ENCODE assay signal across 8 mouse cellular contexts in the genomic region with DNA sequence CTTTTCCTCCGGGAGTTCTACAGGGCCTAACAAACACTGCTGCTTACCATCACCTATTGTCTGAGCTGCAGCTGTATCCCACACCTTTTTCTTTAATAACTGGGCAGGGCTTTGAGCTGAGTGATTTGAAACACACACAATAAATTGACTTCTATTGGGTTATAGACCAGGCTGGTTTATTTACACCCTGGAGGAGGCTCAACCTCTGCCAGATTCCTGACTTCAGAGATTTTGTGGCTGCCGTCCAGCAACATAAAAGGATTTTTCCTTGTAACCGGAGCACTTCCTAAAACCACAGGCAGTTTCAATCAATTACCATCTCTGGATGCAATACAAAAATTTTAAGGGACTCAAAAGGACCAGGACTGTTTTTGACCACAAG.
DNase-seq lines count a peak whose midpoint lies in the region; ATAC-seq lines count a peak whose summit lies in the region.

No protein-coding gene starts in this region.

- no peaks in the 10 kb centered on the region for H3K9me3 ChIP-seq in neural tube, embryonic 11.5 days (ENCODE audit: control insufficient read depth, low read length)
- H3K9me3 ChIP-seq in midbrain, embryonic 15.5 days: no peaks in the 10 kb centered on the region

- no peaks in the 10 kb centered on the region for H3K27me3 ChIP-seq in neural tube, embryonic 11.5 days (ENCODE audit: control insufficient read depth, insufficient read depth, low read length)
- no peaks in the 10 kb centered on the region for H3K27me3 ChIP-seq in midbrain, embryonic 15.5 days (replicated peaks)

- peaks cover 16% of the 10 kb centered on the region for H3K4me1 ChIP-seq in neural tube, embryonic 11.5 days (ENCODE audit: control insufficient read depth, insufficient read depth, low read length)
- H3K4me1 ChIP-seq in midbrain, embryonic 15.5 days: peaks cover 46% of the 10 kb centered on the region

- 43% methylated on average over 3 of the region's 3 CpGs for WGBS in neural tube, embryonic 11.5 days
- 6% methylated on average over 3 of the region's 3 CpGs for WGBS in midbrain, embryonic 15.5 days

- no peak overlapping the region for H3K4me2 ChIP-seq in neural tube, embryonic 11.5 days (ENCODE audit: low read depth)
- H3K4me2 ChIP-seq in midbrain, embryonic 15.5 days: no peak overlapping the region; the same call in 1 of the 2 replicates

- no peaks in the 10 kb centered on the region for H3K36me3 ChIP-seq in neural tube, embryonic 11.5 days (ENCODE audit: control insufficient read depth, insufficient read depth, low read length)
- no peaks in the 10 kb centered on the region for H3K36me3 ChIP-seq in midbrain, embryonic 15.5 days (replicated peaks)

- peak overlapping the region; percentile 54 for H3K27ac ChIP-seq in neural tube, embryonic 11.5 days (ENCODE audit: low read depth, low read length)
- H3K27ac ChIP-seq in midbrain, embryonic 15.5 days: peak overlapping the region; percentile 83

- H3K4me3 ChIP-seq in neural tube, embryonic 11.5 days (ENCODE audit: low read depth, low read length): no peak overlapping the region
- H3K4me3 ChIP-seq in midbrain, embryonic 15.5 days: no peak overlapping the region

- no peak for DNase-seq in neural tube, embryonic 11.5 days (ENCODE audit: low spot score)
- no peak for DNase-seq in neural tube, embryonic 10.5 days (ENCODE audit: extremely low spot score, low spot score)
- DNase-seq in gastrocnemius, adult 18-20 months (ENCODE audit: low spot score): peak; percentile 39
- peak; percentile 45 for DNase-seq in kidney, adult 9 months
- no peak for DNase-seq in T-cell, adult 2 months (ENCODE audit: low spot score)
- no peak for DNase-seq in thymus, postnatal 0 days (ENCODE audit: low spot score)

- H3K9ac ChIP-seq in neural tube, embryonic 11.5 days (ENCODE audit: low read length): no peak overlapping the region
- no peak overlapping the region for H3K9ac ChIP-seq in midbrain, embryonic 15.5 days

- ATAC-seq in neural tube, embryonic 11.5 days (ENCODE audit: insufficient read depth, low FRiP score, low TSS enrichment): no peak
- ATAC-seq in midbrain, embryonic 15.5 days (replicated peaks): no peak
- ATAC-seq in megakaryocyte, adult 5-6 weeks (ENCODE audit: poor library complexity, severe bottlenecking): no peak

Comparison
In these comparisons a context has a peak if more than half of its experiments do, and no peak if none do; other contexts are left out.
1. DNase-seq: peak in gastrocnemius, adult 18-20 months (single experiment) and kidney, adult 9 months (single experiment); none in neural tube, embryonic 11.5 days (single experiment), neural tube, embryonic 10.5 days (single experiment), T-cell, adult 2 months (single experiment) and thymus, postnatal 0 days (single experiment).